40 mouse cellular contexts compared by ENCODE assay signal in the genomic region with DNA sequence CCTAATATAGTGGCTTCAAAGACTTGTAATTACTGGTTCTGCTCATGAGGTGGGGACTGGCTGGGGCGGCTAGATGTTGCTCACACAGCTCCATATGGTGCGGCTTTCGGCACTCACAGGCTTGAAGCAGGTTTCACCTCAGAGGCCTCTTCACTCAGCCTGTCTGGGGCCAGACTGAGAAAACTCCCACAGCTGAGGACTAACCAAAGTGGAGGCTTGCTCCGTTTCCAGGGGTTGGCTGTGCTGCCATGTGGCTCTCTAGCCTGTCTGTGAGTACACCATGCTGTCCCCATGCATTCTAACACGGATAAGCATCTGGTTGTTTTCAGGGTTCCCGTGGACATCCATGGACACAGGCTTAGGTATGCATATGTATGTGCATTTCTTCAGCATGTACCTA. TPM values are rescaled to one million over a fixed set of nuclear protein-coding genes. Genes with fewer than 3 reads are reported as not detected.
DNase-seq lines count a peak whose midpoint lies in the region; ATAC-seq and TF ChIP-seq lines count a peak whose summit lies in the region.
"Had no signal": no experiment of that assay in that cellular context is flagged by ENCODE, and none has a peak within 500 bp of the region (broad histone marks: within the 10 kb centered on the region; RNA-seq: fewer than 3 reads in every experiment).

No protein-coding gene starts in this region.

- H3K9ac ChIP-seq in liver, embryonic 12.5 days, result no peak overlapping the region
- H3K9ac ChIP-seq in liver, postnatal 0 days (replicated peaks), result no peak overlapping the region
- H3K9ac ChIP-seq in MEL (ENCODE audit: control insufficient read depth, low read depth, low read length, poor library complexity, severe bottlenecking), result no peak overlapping the region
- H3K9ac ChIP-seq in forebrain, embryonic 16.5 days (replicated peaks; ENCODE audit: low read depth, low read length), result no peak overlapping the region
- H3K9ac ChIP-seq: hindbrain, embryonic 13.5 days; kidney, embryonic 15.5 days; midbrain, embryonic 13.5 days; neural tube, embryonic 15.5 days had no signal

- H3K4me1 ChIP-seq in heart, embryonic 10.5 days, result peaks cover 40% of the 10 kb centered on the region
- H3K4me1 ChIP-seq in liver, embryonic 12.5 days, result peaks cover 71% of the 10 kb centered on the region
- peaks cover 31% of the 10 kb centered on the region for H3K4me1 ChIP-seq in liver, postnatal 0 days (ENCODE audit: insufficient read depth)
- peaks cover 17 to 29% of the 10 kb centered on the region in 2 experiments for H3K4me1 ChIP-seq in MEL (ENCODE audit: control insufficient read depth in 1 of 2, insufficient read depth in 2 of 2, low read length in 2 of 2)
- H3K4me1 ChIP-seq in limb, embryonic 10.5 days, result peaks cover 21% of the 10 kb centered on the region
- H3K4me1 ChIP-seq in forebrain, embryonic 16.5 days (replicated peaks; ENCODE audit: control insufficient read depth, insufficient read depth, low read length), result peaks cover 12% of the 10 kb centered on the region

- no peaks in the 10 kb centered on the region for H3K9me3 ChIP-seq in heart, embryonic 10.5 days
- no peaks in the 10 kb centered on the region for H3K9me3 ChIP-seq in liver, embryonic 12.5 days (replicated peaks)
- H3K9me3 ChIP-seq in liver, postnatal 0 days (ENCODE audit: low read length), result no peaks in the 10 kb centered on the region
- no peaks in the 10 kb centered on the region for H3K9me3 ChIP-seq in MEL (replicated peaks; ENCODE audit: insufficient read depth, low read length)
- no peaks in the 10 kb centered on the region for H3K9me3 ChIP-seq in limb, embryonic 10.5 days (replicated peaks)
- no peaks in the 10 kb centered on the region for H3K9me3 ChIP-seq in forebrain, embryonic 16.5 days (ENCODE audit: control insufficient read depth, low read length)
- H3K9me3 ChIP-seq: hindbrain, embryonic 13.5 days; kidney, embryonic 15.5 days; megakaryocyte, embryonic 14.5 days; midbrain, embryonic 13.5 days; neural tube, embryonic 15.5 days had no signal

- TF ChIP-seq POLR2A in MEL (IDR thresholded peaks at IDR 0.05; ENCODE audit: control insufficient read depth in 1 of 2, insufficient read depth in 1 of 2, low read depth in 1 of 2, low read length in 2 of 2, poor library complexity in 1 of 2), result no peak

- H3K4me3 ChIP-seq in heart, embryonic 10.5 days, result no peak overlapping the region
- no peak overlapping the region for H3K4me3 ChIP-seq in liver, embryonic 12.5 days
- no peak overlapping the region for H3K4me3 ChIP-seq in liver, postnatal 0 days (ENCODE audit: low read depth, low read length)
- no peak overlapping the region for H3K4me3 ChIP-seq in MEL (ENCODE audit: control insufficient read depth in 1 of 2, insufficient read depth in 1 of 2, low read depth in 2 of 2, low read length in 2 of 2)
- no peak overlapping the region for H3K4me3 ChIP-seq in limb, embryonic 10.5 days
- H3K4me3 ChIP-seq in forebrain, embryonic 16.5 days (replicated peaks; ENCODE audit: low read length), result no peak overlapping the region
- H3K4me3 ChIP-seq: hindbrain, embryonic 13.5 days; kidney, embryonic 15.5 days; megakaryocyte, embryonic 14.5 days; midbrain, embryonic 13.5 days; neural tube, embryonic 15.5 days had no signal

- no peaks in the 10 kb centered on the region for H3K27me3 ChIP-seq in heart, embryonic 10.5 days (ENCODE audit: insufficient read depth, poor library complexity, severe bottlenecking)
- H3K27me3 ChIP-seq in liver, embryonic 12.5 days (replicated peaks), result no peaks in the 10 kb centered on the region
- H3K27me3 ChIP-seq in liver, postnatal 0 days (ENCODE audit: insufficient read depth, low read length), result no peaks in the 10 kb centered on the region
- H3K27me3 ChIP-seq in MEL (ENCODE audit: control insufficient read depth in 1 of 2, insufficient read depth in 2 of 2, low read length in 2 of 2), result no peaks in the 10 kb centered on the region
- no peaks in the 10 kb centered on the region for H3K27me3 ChIP-seq in limb, embryonic 10.5 days (ENCODE audit: low read depth, poor library complexity, severe bottlenecking)
- no peaks in the 10 kb centered on the region for H3K27me3 ChIP-seq in forebrain, embryonic 16.5 days (replicated peaks; ENCODE audit: control insufficient read depth, insufficient read depth, low read length)
- H3K27me3 ChIP-seq: hindbrain, embryonic 13.5 days; kidney, embryonic 15.5 days; megakaryocyte, embryonic 14.5 days; midbrain, embryonic 13.5 days; neural tube, embryonic 15.5 days had no signal

- peaks cover 53% of the 10 kb centered on the region for H3K36me3 ChIP-seq in heart, embryonic 10.5 days
- H3K36me3 ChIP-seq in liver, embryonic 12.5 days, result peaks cover 23% of the 10 kb centered on the region
- peaks cover 5% of the 10 kb centered on the region; the same call in 1 of the 2 replicates for H3K36me3 ChIP-seq in liver, postnatal 0 days (replicated peaks; ENCODE audit: insufficient read depth, low read length)
- H3K36me3 ChIP-seq in MEL (ENCODE audit: control insufficient read depth in 1 of 2, insufficient read depth in 2 of 2, low read length in 2 of 2), result peaks cover 3 to 31% of the 10 kb centered on the region in 2 experiments; a peak in 3 of 4 replicates
- no peaks in the 10 kb centered on the region for H3K36me3 ChIP-seq in limb, embryonic 10.5 days
- no peaks in the 10 kb centered on the region for H3K36me3 ChIP-seq in forebrain, embryonic 16.5 days (ENCODE audit: control insufficient read depth, insufficient read depth)
- H3K36me3 ChIP-seq: hindbrain, embryonic 13.5 days; kidney, embryonic 15.5 days; midbrain, embryonic 13.5 days; neural tube, embryonic 15.5 days had no signal

- TF ChIP-seq EP300 in liver, postnatal 0 days (IDR thresholded peaks at IDR 0.05; ENCODE audit: low read depth), result no peak
- no peak for TF ChIP-seq EP300 in MEL (IDR thresholded peaks at IDR 0.05; ENCODE audit: low read depth in 1 of 2, low read length in 2 of 2)

- H3K4me2 ChIP-seq in liver, embryonic 12.5 days, result no peak overlapping the region
- H3K4me2 ChIP-seq in liver, postnatal 0 days (ENCODE audit: low read depth, low read length), result no peak overlapping the region
- H3K4me2 ChIP-seq in forebrain, embryonic 16.5 days (ENCODE audit: low read length), result no peak overlapping the region
- H3K4me2 ChIP-seq: hindbrain, embryonic 13.5 days; kidney, embryonic 15.5 days; midbrain, embryonic 13.5 days; neural tube, embryonic 15.5 days had no signal

- peaks cover 17% of the 10 kb centered on the region for H3K79me2 ChIP-seq in MEL (ENCODE audit: control insufficient read depth, insufficient read depth, low read length, poor library complexity)

- no peak for TF ChIP-seq RAD21 in MEL (IDR thresholded peaks at IDR 0.05; ENCODE audit: low read depth, low read length)

- ATAC-seq in liver, embryonic 12.5 days, result no peak
- ATAC-seq in liver, postnatal 0 days, result no peak
- ATAC-seq in forebrain, embryonic 16.5 days, result no peak
- ATAC-seq: activated CD4-positive, CD25-positive, alpha-beta regulatory T cell, adult 4 months; forebrain, embryonic 14.5 days; lung, postnatal 0 days; midbrain, embryonic 13.5 days had no signal

- H3K27ac ChIP-seq in heart, embryonic 10.5 days, result no peak overlapping the region
- peak overlapping the region; percentile 34 for H3K27ac ChIP-seq in liver, embryonic 12.5 days
- H3K27ac ChIP-seq in liver, postnatal 0 days (ENCODE audit: low read depth), result no peak overlapping the region
- peak overlapping the region; percentile 21 for H3K27ac ChIP-seq in MEL (ENCODE audit: control insufficient read depth, low read depth, low read length)
- 0 out of 2 replicates have a peak overlapping the region, but pooled peaks have one; percentile 30 for H3K27ac ChIP-seq in limb, embryonic 10.5 days
- H3K27ac ChIP-seq in forebrain, embryonic 16.5 days (ENCODE audit: low read length), result no peak overlapping the region
- H3K27ac ChIP-seq: hindbrain, embryonic 13.5 days; kidney, embryonic 15.5 days; midbrain, embryonic 13.5 days; neural tube, embryonic 15.5 days had no signal

- WGBS in heart, embryonic 10.5 days, result 79% methylated on average over 6 of the region's 6 CpGs
- 84% methylated on average over 6 of the region's 6 CpGs for WGBS in liver, embryonic 12.5 days (ENCODE audit: insufficient replicate concordance)
- 84% methylated on average over 6 of the region's 6 CpGs for WGBS in liver, postnatal 0 days (ENCODE audit: insufficient replicate concordance)
- 62% methylated on average over 6 of the region's 6 CpGs for WGBS in limb, embryonic 10.5 days
- 83% methylated on average over 6 of the region's 6 CpGs for WGBS in forebrain, embryonic 16.5 days

- TF ChIP-seq CTCF in liver, postnatal 0 days (IDR thresholded peaks at IDR 0.05; ENCODE audit: low read depth), result no peak
- TF ChIP-seq CTCF in MEL (IDR thresholded peaks at IDR 0.05 in 2 of 3, conservative IDR thresholded peaks at IDR 0.05 in 1 of 3; ENCODE audit: control insufficient read depth in 1 of 3, insufficient read depth in 1 of 3, low read depth in 2 of 3, low read length in 3 of 3, poor library complexity in 1 of 3, severe bottlenecking in 1 of 3), result no peak

- peak; percentile 75 for DNase-seq in heart, embryonic 10.5 days (ENCODE audit: low spot score)
- DNase-seq in heart, adult 11 months, result no peak
- no peak for DNase-seq in liver, postnatal 0 days
- peak; percentile 32 for DNase-seq in MEL (ENCODE audit: low read depth, low spot score)
- no peak for DNase-seq in limb, embryonic 10.5 days (ENCODE audit: low spot score)
- DNase-seq in adrenal gland, adult (ENCODE audit: inconsistent age in 2 of 2, low spot score in 1 of 2), result no peak
- DNase-seq: adrenal gland, adult 8-10 months; cerebellum, adult 2 months; cerebellum, postnatal 25 days; gastrocnemius, postnatal 36 days; heart, postnatal 14 days; kidney, adult 18-20 months; kidney, postnatal 25 days; lung, adult 18-20 months; lung, postnatal 4 days; retina, postnatal 1 day; right cerebral cortex, postnatal 25 days; spleen, adult 18-20 months; thymus, adult 2 months; thymus, postnatal 36 days had no signal

RNA-seq across cellular contexts. Expression of a gene that starts 16.6 kb away (rescaled TPM):
- polyA plus RNA-seq in heart, embryonic 10.5 days (2016; fragmentation: Nextera tagmentation; extraction: Ambion mirVana), result 230 and 378 TPM in 2 replicates
- polyA plus RNA-seq in liver, embryonic 12.5 days (2016; fragmentation: Nextera tagmentation; extraction: Ambion mirVana), result 20.3 and 24.8 TPM in 2 replicates
- polyA plus RNA-seq in liver, postnatal 0 days (2015; fragmentation: Nextera tagmentation; extraction: Ambion mirVana), result 10.8 and 12.6 TPM in 2 replicates
- 15.2 and 17.5 TPM in 2 replicates for total RNA-seq in MEL (2012; rRNA removed)
- 10 to 100 TPM in 1 of 2 experiments, not detected in 1; 45.4 TPM for polyA plus RNA-seq in MEL (2012; ENCODE audit: insufficient read depth in 1 of 2, insufficient read length in 2 of 2, low read depth in 1 of 2, low replicate concordance in 2 of 2, missing spikeins in 1 of 2)
- 1.3 and 3.1 TPM in 2 replicates for polyA plus RNA-seq in limb, embryonic 10.5 days (2016; fragmentation: Nextera tagmentation; extraction: Ambion mirVana)
- 0.31 and 0.51 TPM in 2 replicates for polyA plus RNA-seq in forebrain, embryonic 16.5 days (2015; fragmentation: Nextera tagmentation; extraction: Ambion mirVana)
- total RNA-seq: monocyte, adult 5-6 weeks had no signal

RNA-seq across cellular contexts. Expression of a gene that starts 31.8 kb away (rescaled TPM):
- 1.3 and 4.6 TPM in 2 replicates for polyA plus RNA-seq in heart, embryonic 10.5 days (2016; fragmentation: Nextera tagmentation; extraction: Ambion mirVana)
- polyA plus RNA-seq in liver, embryonic 12.5 days (2016; fragmentation: Nextera tagmentation; extraction: Ambion mirVana), result not detected in 2 replicates
- not detected in 2 replicates for polyA plus RNA-seq in liver, postnatal 0 days (2015; fragmentation: Nextera tagmentation; extraction: Ambion mirVana)
- not detected in 2 replicates for total RNA-seq in MEL (2012; rRNA removed)
- not detected for polyA plus RNA-seq in MEL (2012; ENCODE audit: insufficient read depth in 1 of 2, insufficient read length in 2 of 2, low read depth in 1 of 2, low replicate concordance in 2 of 2, missing spikeins in 1 of 2)
- polyA plus RNA-seq in limb, embryonic 10.5 days (2016; fragmentation: Nextera tagmentation; extraction: Ambion mirVana), result not detected in 2 replicates
- polyA plus RNA-seq in forebrain, embryonic 16.5 days (2015; fragmentation: Nextera tagmentation; extraction: Ambion mirVana), result not detected in 2 replicates
- total RNA-seq: adrenal gland, postnatal 4 days; gastrocnemius, adult 18-20 months; gastrocnemius, postnatal 36 days; layer of hippocampus, adult 18-20 months; layer of hippocampus, postnatal 10 days; left cerebral cortex, adult 18-20 months; left cerebral cortex, postnatal 36 days; liver, adult 2 months; monocyte, adult 5-6 weeks had no signal
- polyA plus RNA-seq: activated CD4-positive, CD25-positive, alpha-beta regulatory T cell, adult 4 months; cerebellum, adult 2 months; forebrain, embryonic 14.5 days; frontal cortex, adult 2 months; hindbrain, embryonic 13.5 days; kidney, embryonic 15.5 days; liver, adult 2 months; lung, postnatal 0 days; midbrain, embryonic 13.5 days; neural tube, embryonic 15.5 days; thymus, adult 2 months had no signal

RNA-seq across cellular contexts. Expression of a gene that starts 31.8 kb away (rescaled TPM):
- 287 and 339 TPM in 2 replicates for polyA plus RNA-seq in heart, embryonic 10.5 days (2016; fragmentation: Nextera tagmentation; extraction: Ambion mirVana)
- polyA plus RNA-seq in liver, embryonic 12.5 days (2016; fragmentation: Nextera tagmentation; extraction: Ambion mirVana), result 404 and 417 TPM in 2 replicates
- 274 and 276 TPM in 2 replicates for polyA plus RNA-seq in liver, postnatal 0 days (2015; fragmentation: Nextera tagmentation; extraction: Ambion mirVana)
- total RNA-seq in MEL (2012; rRNA removed), result 293 and 295 TPM in 2 replicates
- polyA plus RNA-seq in MEL (2012; ENCODE audit: insufficient read depth in 1 of 2, insufficient read length in 2 of 2, low read depth in 1 of 2, low replicate concordance in 2 of 2, missing spikeins in 1 of 2), result 100 to 1,000 TPM in 1 of 2 experiments, not detected in 1; 269 TPM
- 119 and 132 TPM in 2 replicates for polyA plus RNA-seq in limb, embryonic 10.5 days (2016; fragmentation: Nextera tagmentation; extraction: Ambion mirVana)
- polyA plus RNA-seq in forebrain, embryonic 16.5 days (2015; fragmentation: Nextera tagmentation; extraction: Ambion mirVana), result 85.4 and 88.6 TPM in 2 replicates

RNA-seq across cellular contexts. Expression of a gene that starts 36.6 kb away (rescaled TPM):
- polyA plus RNA-seq in heart, embryonic 10.5 days (2016; fragmentation: Nextera tagmentation; extraction: Ambion mirVana), result 0.06 and 0.12 TPM in 2 replicates
- 0.05 TPM in 1 of 2 replicates, not detected in the other for polyA plus RNA-seq in liver, embryonic 12.5 days (2016; fragmentation: Nextera tagmentation; extraction: Ambion mirVana)
- polyA plus RNA-seq in liver, postnatal 0 days (2015; fragmentation: Nextera tagmentation; extraction: Ambion mirVana), result 0.04 TPM in 1 of 2 replicates, not detected in the other
- 0.10 TPM in 1 of 2 replicates, not detected in the other for total RNA-seq in MEL (2012; rRNA removed)
- polyA plus RNA-seq in MEL (2012; ENCODE audit: insufficient read depth in 1 of 2, insufficient read length in 2 of 2, low read depth in 1 of 2, low replicate concordance in 2 of 2, missing spikeins in 1 of 2), result under 1 TPM in 1 of 2 experiments, not detected in 1; 0.03 TPM
- 0.10 TPM in 1 of 2 replicates, not detected in the other for polyA plus RNA-seq in limb, embryonic 10.5 days (2016; fragmentation: Nextera tagmentation; extraction: Ambion mirVana)
- polyA plus RNA-seq in forebrain, embryonic 16.5 days (2015; fragmentation: Nextera tagmentation; extraction: Ambion mirVana), result 0.43 and 0.66 TPM in 2 replicates
- total RNA-seq: gastrocnemius, adult 18-20 months; gastrocnemius, postnatal 36 days; liver, adult 2 months; monocyte, adult 5-6 weeks had no signal
- polyA plus RNA-seq: liver, adult 2 months had no signal

RNA-seq across cellular contexts. Expression of a gene that starts 54.4 kb away (rescaled TPM):
- 0.19 and 0.37 TPM in 2 replicates for polyA plus RNA-seq in heart, embryonic 10.5 days (2016; fragmentation: Nextera tagmentation; extraction: Ambion mirVana)
- polyA plus RNA-seq in liver, embryonic 12.5 days (2016; fragmentation: Nextera tagmentation; extraction: Ambion mirVana), result 3.4 TPM in 2 replicates
- 49.8 and 55.8 TPM in 2 replicates for polyA plus RNA-seq in liver, postnatal 0 days (2015; fragmentation: Nextera tagmentation; extraction: Ambion mirVana)
- total RNA-seq in MEL (2012; rRNA removed), result not detected in 2 replicates
- polyA plus RNA-seq in MEL (2012; ENCODE audit: insufficient read depth in 1 of 2, insufficient read length in 2 of 2, low read depth in 1 of 2, low replicate concordance in 2 of 2, missing spikeins in 1 of 2), result under 1 TPM in 1 of 2 experiments, not detected in 1; 0.04 TPM
- polyA plus RNA-seq in limb, embryonic 10.5 days (2016; fragmentation: Nextera tagmentation; extraction: Ambion mirVana), result 0.11 TPM in 1 of 2 replicates, not detected in the other
- 0.36 and 0.38 TPM in 2 replicates for polyA plus RNA-seq in forebrain, embryonic 16.5 days (2015; fragmentation: Nextera tagmentation; extraction: Ambion mirVana)
- total RNA-seq: monocyte, adult 5-6 weeks had no signal
- polyA plus RNA-seq: activated CD4-positive, CD25-positive, alpha-beta regulatory T cell, adult 4 months; embryonic facial prominence, embryonic 11.5 days had no signal

Comparison
In these comparisons a context has a peak if more than half of its experiments do, and no peak if none do; other contexts are left out.
1. DNase-seq: peak in heart, embryonic 10.5 days (single experiment) and MEL (single experiment); none in heart, adult 11 months (single experiment), liver, postnatal 0 days (single experiment), limb, embryonic 10.5 days (single experiment) and adrenal gland, adult (0 of 2).
2. H3K27ac ChIP-seq: peak in liver, embryonic 12.5 days (single experiment), MEL (single experiment) and limb, embryonic 10.5 days (single experiment); none in heart, embryonic 10.5 days (single experiment), liver, postnatal 0 days (single experiment) and forebrain, embryonic 16.5 days (single experiment).